Mouse (Mus musculus) liver, embryonic 16.5 days (tissue): Measurements from ENCODE around the gene Tymp. TPM values are rescaled to one million over a fixed set of nuclear protein-coding genes. Genes with fewer than 3 reads are reported as not detected.

Source experiments
- ATAC-seq: fragments of 200-750 bp; cut with Nextera tagmentation; 2 replicates; pipeline ENCODE4 v1.8.0; 2017; ENCODE audit warnings: low read depth, mild to moderate bottlenecking, moderate number of reproducible peaks, moderate library complexity
- H3K27ac ChIP-seq: fragments of 300-500 bp; sonication (generic); 2 replicates; pipeline ENCODE4 v1.5.1; 2014; ENCODE audit warnings: mild to moderate bottlenecking, low read length
- H3K27me3 ChIP-seq: fragments of 300-500 bp; sonication (generic); 2 replicates; pipeline ENCODE4 v1.6.1; 2014; ENCODE audit warnings: low read depth, low read length, mixed read lengths; ENCODE audit not compliant: control insufficient read depth, insufficient read depth
- H3K36me3 ChIP-seq: fragments of 300-500 bp; sonication (generic); 2 replicates; pipeline ENCODE4 v1.6.1; 2014; ENCODE audit warnings: mild to moderate bottlenecking; ENCODE audit not compliant: control insufficient read depth, insufficient read depth
- H3K4me1 ChIP-seq: fragments of 300-500 bp; sonication (generic); 2 replicates; pipeline ENCODE4 v1.6.1; 2014; ENCODE audit warnings: low read depth, low read length, mixed read lengths; ENCODE audit not compliant: control insufficient read depth
- H3K4me2 ChIP-seq: fragments of 300-500 bp; sonication (generic); 2 replicates; pipeline ENCODE4 v1.6.1; 2014; ENCODE audit warnings: low read depth, low read length, mixed read lengths
- H3K4me3 ChIP-seq: fragments of 300-500 bp; sonication (generic); 2 replicates; pipeline ENCODE4 v1.5.1; 2014; ENCODE audit warnings: low read depth, mild to moderate bottlenecking, low read length
- H3K9ac ChIP-seq: fragments of 300-500 bp; sonication (generic); 2 replicates; pipeline ENCODE4 v1.6.1; 2014; ENCODE audit warnings: low read depth, low read length
- H3K9me3 ChIP-seq: fragments of 300-500 bp; sonication (generic); replicated peaks from 2 replicates; pipeline ENCODE4 v1.6.1; 2016; ENCODE audit warnings: low read length; ENCODE audit not compliant: control insufficient read depth
- WGBS: fragments of 180-500 bp; shearing (Covaris S2); extraction: QIAGEN DNeasy Blood & Tissue Kit; methylation state at CpG from one replicate; pipeline ENCODE4 v1.1.7; 2014; ENCODE audit not compliant: insufficient replicate concordance; 5-methylcytosine and 5-hydroxymethylcytosine counted together
- polyA plus RNA-seq: library from polyadenylated mRNA; unstranded; fragments of >200 nt; fragmentation: Nextera tagmentation; extraction: Ambion mirVana; gene quantifications from 2 replicates; pipeline ENCODE4 v1.2.1, GENCODE M21; 2015

The Tymp gene
- polyA plus RNA-seq, 1 experiment from 2014 or later: 0.32 TPM

DNA sequence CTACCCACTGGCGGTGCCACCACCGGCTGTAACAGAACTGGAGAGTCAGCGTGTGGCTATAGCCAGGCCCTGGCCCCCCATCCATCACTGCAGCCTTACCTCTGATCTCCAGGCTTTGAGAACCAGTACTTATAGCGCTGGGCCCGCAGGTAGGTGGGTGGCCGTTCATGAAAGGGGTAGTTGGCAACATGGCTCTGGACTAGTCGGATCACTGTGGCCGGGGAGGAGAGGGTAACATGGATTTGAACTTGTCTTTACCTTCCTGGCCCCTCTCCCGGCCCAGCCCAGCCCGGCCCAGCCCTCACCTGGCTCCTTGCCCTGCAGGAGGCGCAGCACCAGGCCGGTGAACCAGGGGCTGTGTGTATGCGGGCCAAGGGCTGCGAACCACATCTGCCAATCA, 24.8 kb downstream of the Tymp start:
- Histone ChIP-seq H3K9ac (no peak overlapping the region), H3K4me3 (no peak overlapping the region), H3K9me3 (no peaks in the 10 kb centered on the region), H3K27ac (no peak overlapping the region), H3K36me3 (peaks cover 29% of the 10 kb centered on the region), H3K4me2 (no peak overlapping the region), H3K27me3 (no peaks in the 10 kb centered on the region), H3K4me1 (peaks cover 13% of the 10 kb centered on the region)
- 88% methylated on average over 14 of the region's 14 CpGs for WGBS
- no peak for ATAC-seq

DNA sequence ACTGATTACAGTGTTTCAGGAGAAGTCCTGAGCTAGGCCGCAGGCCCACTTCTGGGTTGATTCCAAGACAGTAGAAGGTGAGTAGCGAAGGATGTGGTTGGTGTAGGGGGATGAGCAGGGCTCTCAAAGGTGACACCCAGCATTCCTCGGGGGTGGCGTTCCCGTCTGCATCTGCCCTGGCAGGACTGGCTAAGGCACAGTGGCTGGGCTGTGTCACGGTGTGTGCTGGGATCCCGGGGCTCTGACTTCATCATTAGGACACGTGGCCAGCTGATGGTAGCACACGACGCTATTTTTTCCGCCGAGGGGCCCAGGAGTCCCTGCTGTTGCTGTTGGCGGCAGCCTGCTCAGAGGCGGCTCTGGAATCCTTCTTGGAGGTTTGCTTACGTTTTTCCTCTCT, 25.5 kb downstream of the Tymp start:
- no peaks in the 10 kb centered on the region for H3K9me3 ChIP-seq
- no peak overlapping the region for H3K4me2 ChIP-seq
- H3K4me3 ChIP-seq: no peak overlapping the region
- no peak overlapping the region for H3K27ac ChIP-seq
- WGBS: 88% methylated on average over 15 of the region's 15 CpGs
- peaks cover 13% of the 10 kb centered on the region for H3K4me1 ChIP-seq
- ATAC-seq: no peak
- H3K9ac ChIP-seq: no peak overlapping the region
- H3K27me3 ChIP-seq: no peaks in the 10 kb centered on the region
- peaks cover 29% of the 10 kb centered on the region for H3K36me3 ChIP-seq

DNA sequence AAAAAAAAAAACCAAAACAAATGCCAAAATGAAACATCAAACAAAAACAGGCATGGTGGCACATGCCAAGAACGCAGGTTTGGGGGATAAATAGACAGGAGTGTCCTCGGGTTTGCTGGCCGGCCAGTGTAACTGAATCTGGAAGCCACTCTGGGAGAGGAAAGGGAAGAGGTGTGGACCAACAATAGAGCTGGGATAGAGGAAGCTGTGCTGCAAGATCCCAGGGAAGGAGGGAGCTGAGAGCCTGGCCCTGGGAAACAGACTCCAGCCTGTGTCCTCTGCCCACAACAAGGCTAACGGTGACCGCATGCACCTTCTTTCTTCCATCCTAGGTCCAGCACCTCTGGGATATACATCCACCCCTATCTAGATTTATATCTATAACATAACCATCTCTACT, 26.4 kb downstream of the Tymp start:
- H3K27ac ChIP-seq: no peak overlapping the region
- peaks cover 29% of the 10 kb centered on the region for H3K36me3 ChIP-seq
- no peak overlapping the region for H3K9ac ChIP-seq
- no peak overlapping the region for H3K4me2 ChIP-seq
- 78% methylated on average over 5 of the region's 5 CpGs for WGBS
- H3K9me3 ChIP-seq: no peaks in the 10 kb centered on the region
- H3K4me1 ChIP-seq: peaks cover 13% of the 10 kb centered on the region
- no peak overlapping the region for H3K4me3 ChIP-seq
- no peaks in the 10 kb centered on the region for H3K27me3 ChIP-seq
- no peak for ATAC-seq

DNA sequence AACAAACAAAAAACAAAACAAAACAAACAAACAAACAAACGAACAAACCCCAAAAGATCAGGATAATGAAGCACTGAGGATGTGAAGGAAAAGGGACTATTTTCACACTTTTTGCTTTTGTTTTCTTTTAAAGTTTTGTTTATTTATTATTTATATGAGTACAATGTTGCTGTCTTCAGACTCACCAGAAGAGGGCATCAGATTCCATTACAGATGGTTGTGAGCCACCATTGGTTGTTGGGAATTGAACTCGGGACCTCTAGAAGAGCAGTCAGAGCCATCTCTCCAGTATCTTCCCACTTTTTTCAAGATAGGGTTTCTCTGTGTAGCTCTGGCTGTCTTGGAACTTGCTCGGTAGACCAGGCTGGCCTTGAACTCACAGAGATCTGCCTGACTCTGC, 33.5 kb downstream of the Tymp start:
- Histone ChIP-seq H3K27me3 (no peaks in the 10 kb centered on the region), H3K27ac (no peak overlapping the region), H3K9me3 (no peaks in the 10 kb centered on the region), H3K9ac (no peak overlapping the region), H3K36me3 (no peaks in the 10 kb centered on the region), H3K4me1 (no peaks in the 10 kb centered on the region), H3K4me3 (no peak overlapping the region), H3K4me2 (no peak overlapping the region)
- 64% methylated on average over 3 of the region's 3 CpGs for WGBS
- no peak for ATAC-seq

DNA sequence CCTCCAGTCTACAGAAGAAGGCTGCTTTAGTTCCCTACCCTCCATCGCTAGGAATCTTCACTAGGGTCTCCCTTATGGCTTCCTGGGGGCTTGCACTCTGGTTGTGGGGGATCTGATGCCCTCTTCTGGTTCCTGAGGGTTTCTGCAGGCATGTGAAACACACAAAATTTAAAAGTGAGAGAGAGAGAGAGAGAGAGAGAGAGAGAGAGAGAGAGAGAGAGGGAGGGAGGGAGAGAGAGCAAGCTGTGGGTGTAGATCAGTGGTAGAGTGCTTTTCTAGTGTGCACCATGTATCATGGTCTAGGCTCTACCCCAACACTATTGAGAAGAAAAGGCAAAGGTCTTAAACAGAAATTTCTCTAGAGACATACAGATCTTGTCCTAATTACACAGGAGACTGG, 35.2 kb downstream of the Tymp start:
- Histone ChIP-seq H3K4me3 (no peak overlapping the region), H3K4me2 (no peak overlapping the region)
- 25% methylated on average over 1 of the region's 1 CpGs for WGBS

DNA sequence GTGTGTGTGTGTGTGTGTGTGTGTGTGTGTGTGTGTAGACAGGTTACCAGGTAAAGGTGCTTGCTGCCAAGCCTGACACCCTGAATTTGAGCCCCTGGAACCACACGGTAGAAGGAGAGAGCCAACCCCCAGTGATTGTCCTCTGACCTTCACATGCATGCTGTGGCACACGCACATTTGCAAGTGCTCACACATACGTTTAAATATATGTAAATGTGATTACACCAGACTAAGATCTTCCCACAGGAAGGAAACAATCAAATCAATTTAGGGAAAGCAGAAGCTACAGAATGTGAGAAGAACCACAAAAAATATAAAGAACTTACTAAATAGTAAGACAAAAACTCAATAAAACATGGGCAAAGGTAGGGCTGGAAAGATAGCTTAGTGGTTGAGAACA, 36.7 kb downstream of the Tymp start:
- no peak overlapping the region for H3K4me3 ChIP-seq
- no peak overlapping the region for H3K27ac ChIP-seq
- no peaks in the 10 kb centered on the region for H3K36me3 ChIP-seq
- no peak overlapping the region for H3K4me2 ChIP-seq
- WGBS: 38% methylated on average over 3 of the region's 3 CpGs
- no peaks in the 10 kb centered on the region for H3K9me3 ChIP-seq
- no peaks in the 10 kb centered on the region for H3K4me1 ChIP-seq
- no peak overlapping the region for H3K9ac ChIP-seq
- no peaks in the 10 kb centered on the region for H3K27me3 ChIP-seq
- no peak for ATAC-seq

More for the DNA sequence above, 35.2 kb downstream of the Tymp start:
- Histone ChIP-seq H3K9ac (no peak overlapping the region), H3K27ac (no peak overlapping the region), H3K27me3 (no peaks in the 10 kb centered on the region), H3K4me1 (no peaks in the 10 kb centered on the region), H3K36me3 (no peaks in the 10 kb centered on the region), H3K9me3 (no peaks in the 10 kb centered on the region)
- no peak for ATAC-seq

DNA sequence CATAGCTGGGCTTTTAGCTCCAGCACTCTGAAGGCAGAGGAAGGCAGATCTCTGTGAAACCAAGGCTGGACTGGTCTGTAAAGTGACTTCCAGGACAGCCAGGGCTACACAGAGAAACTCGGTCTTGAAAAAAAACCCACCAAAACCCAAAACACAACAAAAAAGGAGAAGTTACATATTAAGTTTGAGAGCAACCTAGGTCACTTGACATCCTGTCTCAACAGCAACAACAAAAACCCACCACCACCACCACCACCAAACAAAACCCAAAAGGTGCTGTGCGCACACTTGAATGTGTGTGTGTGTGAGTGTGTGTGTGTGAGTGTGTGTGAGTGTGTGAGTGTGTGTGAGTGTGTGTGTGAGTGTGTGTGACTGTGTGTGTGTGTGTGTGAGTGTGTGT, 37.1 kb downstream of the Tymp start:
- Histone ChIP-seq H3K4me3 (no peak overlapping the region), H3K9ac (no peak overlapping the region), H3K27me3 (no peaks in the 10 kb centered on the region), H3K36me3 (no peaks in the 10 kb centered on the region), H3K4me2 (no peak overlapping the region), H3K9me3 (no peaks in the 10 kb centered on the region), H3K4me1 (no peaks in the 10 kb centered on the region), H3K27ac (no peak overlapping the region)
- ATAC-seq: no peak
- 34% methylated on average over 2 of the region's 2 CpGs for WGBS

DNA sequence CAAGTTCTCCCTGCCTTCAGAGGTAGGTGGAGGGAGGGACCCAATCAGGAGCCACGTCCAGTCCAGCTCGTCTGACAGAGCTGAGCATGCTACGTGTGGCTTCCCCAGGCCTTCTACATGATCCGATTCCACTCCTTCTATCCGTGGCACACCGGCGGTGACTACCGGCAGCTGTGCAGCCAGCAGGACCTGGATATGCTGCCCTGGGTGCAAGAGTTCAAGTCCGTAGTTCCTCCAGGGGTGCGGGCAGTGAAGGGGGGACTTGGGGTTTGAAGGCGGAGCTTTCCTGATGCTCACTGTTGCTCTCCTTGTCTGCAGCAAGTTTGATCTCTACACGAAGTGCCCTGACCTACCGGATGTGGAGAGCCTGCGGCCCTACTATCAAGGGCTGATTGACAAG, 40.4 kb downstream of the Tymp start:
- Histone ChIP-seq H3K4me3 (no peak overlapping the region), H3K36me3 (no peaks in the 10 kb centered on the region), H3K27me3 (no peaks in the 10 kb centered on the region), H3K27ac (no peak overlapping the region), H3K4me1 (no peaks in the 10 kb centered on the region), H3K4me2 (no peak overlapping the region), H3K9me3 (no peaks in the 10 kb centered on the region), H3K9ac (no peak overlapping the region)
- no peak for ATAC-seq
- 81% methylated on average over 14 of the region's 14 CpGs for whole genome bisulfite sequencing

DNA sequence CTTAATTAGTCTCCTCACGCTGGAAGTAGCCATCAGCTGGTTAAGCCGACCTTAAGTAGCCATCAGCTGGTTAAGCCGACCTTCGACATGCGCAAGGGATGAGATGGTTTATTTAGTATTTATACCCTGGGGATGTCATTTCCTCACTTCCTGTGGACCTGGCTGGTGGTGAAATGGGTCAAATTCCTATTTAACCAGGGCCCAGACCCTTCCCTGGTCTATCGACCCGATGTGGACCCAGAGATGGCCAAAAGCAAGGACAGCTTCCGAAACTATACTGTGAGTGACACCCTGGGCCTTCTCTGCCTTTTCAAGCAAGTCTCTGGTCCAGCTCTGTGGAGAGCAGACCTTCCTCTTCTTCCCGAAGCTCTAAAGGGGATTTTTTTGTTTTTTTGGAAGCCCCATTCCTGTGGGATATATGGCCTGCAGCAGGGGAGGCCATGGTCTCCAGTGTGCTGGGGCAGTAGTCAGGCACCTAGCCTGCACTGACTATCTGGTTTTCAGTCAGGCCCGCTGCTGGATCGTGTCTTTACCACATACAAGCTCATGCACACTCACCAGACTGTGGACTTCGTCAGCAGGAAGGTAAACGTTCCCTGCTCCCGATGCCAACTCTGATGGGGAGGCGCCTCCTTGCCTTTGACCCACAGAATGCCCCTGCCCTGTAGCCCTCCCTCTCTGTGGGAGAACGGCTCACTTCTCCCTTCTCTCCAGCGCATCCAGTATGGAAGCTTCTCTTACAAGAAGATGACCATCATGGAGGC, 41.9 kb downstream of the Tymp start:
- Histone ChIP-seq H3K4me1 (no peaks in the 10 kb centered on the region), H3K9ac (no peak overlapping the region), H3K27me3 (no peaks in the 10 kb centered on the region), H3K4me2 (no peak overlapping the region), H3K4me3 (no peak overlapping the region), H3K9me3 (no peaks in the 10 kb centered on the region), H3K27ac (no peak overlapping the region), H3K36me3 (no peaks in the 10 kb centered on the region)
- ATAC-seq: no peak; the same call in 1 of the 2 replicates
- 68% methylated on average over 17 of the region's 17 CpGs for WGBS
